Mouse (Mus musculus) lung, embryonic 16.5 days (tissue): ENCODE measurements around the gene Dmrtc1b. TPM values are rescaled to one million over a fixed set of nuclear protein-coding genes. Genes with fewer than 3 reads are reported as not detected.
"Not testable (repeated sequence)": the region's sequence is repeated elsewhere in the genome, so short reads cannot be mapped to it uniquely, and the experiment has no call there.

Source experiments
- ATAC-seq: fragments of 200-750 bp; cut with Nextera tagmentation; 2 replicates; pipeline ENCODE4 v1.8.0; 2017; ENCODE audit warnings: low read depth, mild to moderate bottlenecking, moderate library complexity
- H3K27ac ChIP-seq: fragments of 300-500 bp; sonication (generic); 2 replicates; pipeline ENCODE4 v1.5.1; 2014; ENCODE audit warnings: mild to moderate bottlenecking, control low read depth, low read length
- H3K27me3 ChIP-seq: fragments of 300-500 bp; sonication (generic); 2 replicates; pipeline ENCODE4 v1.6.1; 2014; ENCODE audit warnings: low read depth, low read length, mixed read lengths; ENCODE audit not compliant: control insufficient read depth, insufficient read depth
- H3K36me3 ChIP-seq: fragments of 300-500 bp; sonication (generic); 2 replicates; pipeline ENCODE4 v1.6.1; 2014; ENCODE audit warnings: low read length; ENCODE audit not compliant: control insufficient read depth, insufficient read depth
- H3K4me1 ChIP-seq: fragments of 300-500 bp; sonication (generic); replicated peaks from 2 replicates; pipeline ENCODE4 v1.6.1; 2014; ENCODE audit warnings: low read length, mixed read lengths; ENCODE audit not compliant: control insufficient read depth, insufficient read depth
- H3K4me2 ChIP-seq: fragments of 300-500 bp; sonication (generic); 2 replicates; pipeline ENCODE4 v1.6.1; 2014; ENCODE audit warnings: low read depth, low read length, control low read depth
- H3K4me3 ChIP-seq: fragments of 300-500 bp; sonication (generic); 2 replicates; pipeline ENCODE4 v1.5.1; 2014; ENCODE audit warnings: mild to moderate bottlenecking, low read length, control low read depth
- H3K9ac ChIP-seq: fragments of 300-500 bp; sonication (generic); 2 replicates; pipeline ENCODE4 v1.6.1; 2014; ENCODE audit warnings: low read length, control low read depth
- H3K9me3 ChIP-seq: fragments of 300-500 bp; sonication (generic); 2 replicates; pipeline ENCODE4 v1.6.1; 2016; ENCODE audit warnings: low read length; ENCODE audit not compliant: control insufficient read depth
- WGBS: fragments of 180-500 bp; shearing (Covaris S2); extraction: QIAGEN DNeasy Blood & Tissue Kit; methylation state at CpG from one replicate; pipeline ENCODE4 v1.1.7; 2014; 5-methylcytosine and 5-hydroxymethylcytosine counted together
- polyA plus RNA-seq: library from polyadenylated mRNA; unstranded; fragments of >200 nt; fragmentation: Nextera tagmentation; extraction: Ambion mirVana; gene quantifications from 2 replicates; pipeline ENCODE4 v1.2.1, GENCODE M21; 2015

Gene Dmrtc1b
- polyA plus RNA-seq = not detected in 2 replicates

GRCm38 (mm10) chrX:102707535-102707934 is at the start of gene Dmrtc1b, which contains the start of gene Gm9112:
Dmrtc1b (plus strand) TSS chrX:102707865.
Gm9112 (minus strand) TSS chrX:102707635.
- ATAC-seq, H3K9ac ChIP-seq, H3K4me1 ChIP-seq, H3K4me2 ChIP-seq, H3K27ac ChIP-seq, H3K27me3 ChIP-seq, H3K9me3 ChIP-seq, H3K36me3 ChIP-seq, H3K4me3 ChIP-seq: not testable (repeated sequence)
- 73% methylated on average over 7 of the region's 10 CpGs for WGBS

GRCm38 (mm10) chrX:102660712-102661111 is 47.0 kb upstream of the Dmrtc1b start:
- H3K36me3 ChIP-seq = no peaks in the 10 kb centered on the region
- no peak for ATAC-seq

GRCm38 (mm10) chrX:102666641-102667040 is 41.0 kb upstream of the Dmrtc1b start:
- Histone ChIP-seq H3K9ac (no peak overlapping the region), H3K4me2 (no peak overlapping the region), H3K9me3 (no peaks in the 10 kb centered on the region), H3K27ac (no peak overlapping the region), H3K4me1 (no peaks in the 10 kb centered on the region), H3K36me3 (no peaks in the 10 kb centered on the region), H3K27me3 (no peaks in the 10 kb centered on the region), H3K4me3 (no peak overlapping the region)
- WGBS = 65% methylated on average over 2 of the region's 2 CpGs
- no peak for ATAC-seq

More at GRCm38 (mm10) chrX:102660712-102661111, 47.0 kb upstream of the Dmrtc1b start:
- H3K9ac ChIP-seq = no peak overlapping the region
- no peaks in the 10 kb centered on the region for H3K9me3 ChIP-seq
- H3K4me2 ChIP-seq = no peak overlapping the region
- H3K4me1 ChIP-seq = no peaks in the 10 kb centered on the region
- no peaks in the 10 kb centered on the region for H3K27me3 ChIP-seq
- no peak overlapping the region for H3K4me3 ChIP-seq
- H3K27ac ChIP-seq = no peak overlapping the region
- WGBS = 20% methylated on average over 3 of the region's 3 CpGs

GRCm38 (mm10) chrX:102684706-102685105 is 23.0 kb upstream of the Dmrtc1b start:
- not testable (repeated sequence) for H3K4me3 ChIP-seq, H3K9ac ChIP-seq, H3K27me3 ChIP-seq, H3K9me3 ChIP-seq, H3K4me2 ChIP-seq, H3K36me3 ChIP-seq, H3K27ac ChIP-seq, H3K4me1 ChIP-seq, ATAC-seq
- 43% methylated on average over 3 of the region's 3 CpGs for WGBS

GRCm38 (mm10) chrX:102686872-102687271 is 20.8 kb upstream of the Dmrtc1b start, which contains the start of gene Gm3880:
Gm3880 (minus strand) TSS chrX:102686972.
- not testable (repeated sequence) for H3K4me2 ChIP-seq, H3K27ac ChIP-seq, H3K4me3 ChIP-seq, ATAC-seq, H3K9me3 ChIP-seq, H3K27me3 ChIP-seq, H3K9ac ChIP-seq, H3K36me3 ChIP-seq, H3K4me1 ChIP-seq
- WGBS = 87% methylated on average over 4 of the region's 5 CpGs

GRCm38 (mm10) chrX:102689252-102689651 is 18.4 kb upstream of the Dmrtc1b start:
- WGBS = 22% methylated on average over 4 of the region's 4 CpGs
- H3K27ac ChIP-seq, H3K4me1 ChIP-seq, ATAC-seq, H3K9me3 ChIP-seq, H3K36me3 ChIP-seq, H3K4me2 ChIP-seq, H3K27me3 ChIP-seq, H3K9ac ChIP-seq, H3K4me3 ChIP-seq: not testable (repeated sequence)

GRCm38 (mm10) chrX:102700636-102701035 is 7.0 kb upstream of the Dmrtc1b start:
- H3K4me2 ChIP-seq, H3K4me3 ChIP-seq, H3K27ac ChIP-seq, H3K9ac ChIP-seq, H3K27me3 ChIP-seq, H3K4me1 ChIP-seq, H3K36me3 ChIP-seq, H3K9me3 ChIP-seq, ATAC-seq: not testable (repeated sequence)
- 59% methylated on average over 3 of the region's 3 CpGs for WGBS

GRCm38 (mm10) chrX:102724226-102724625 is 16.6 kb downstream of the Dmrtc1b start:
- H3K4me1 ChIP-seq, H3K27ac ChIP-seq, H3K4me2 ChIP-seq, H3K9ac ChIP-seq, H3K4me3 ChIP-seq, H3K9me3 ChIP-seq, H3K36me3 ChIP-seq, ATAC-seq, H3K27me3 ChIP-seq: not testable (repeated sequence)
- 88% methylated on average over 6 of the region's 6 CpGs for WGBS
